26 mouse cellular contexts compared by ENCODE assay signal in the genomic region with DNA sequence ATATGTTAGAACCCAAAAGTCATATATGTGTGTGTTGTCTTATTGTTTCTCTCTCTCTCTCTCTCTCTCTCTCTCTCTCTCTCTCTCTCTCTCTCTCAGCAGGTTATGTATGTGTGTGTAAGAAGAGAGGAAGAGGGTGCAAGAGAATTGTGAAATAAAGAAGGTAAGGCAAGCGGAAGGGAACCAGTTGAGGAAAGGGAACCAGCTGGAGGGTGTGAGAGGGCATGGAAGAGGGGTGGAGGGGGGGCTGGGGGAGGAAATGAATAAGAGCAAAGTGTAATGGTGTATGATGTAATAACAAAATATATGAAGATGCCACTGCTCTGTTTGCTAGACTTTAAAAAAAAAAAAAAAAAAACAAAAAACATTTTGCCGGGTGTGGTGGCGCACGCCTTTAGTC. TPM values are rescaled to one million over a fixed set of nuclear protein-coding genes. Genes with fewer than 3 reads are reported as not detected.
DNase-seq lines count a peak whose midpoint lies in the region; ATAC-seq and TF ChIP-seq lines count a peak whose summit lies in the region.
"Had no signal": no experiment of that assay in that cellular context is flagged by ENCODE, and none has a peak within 500 bp of the region (broad histone marks: within the 10 kb centered on the region; RNA-seq: fewer than 3 reads in every experiment).

No protein-coding gene starts in this region.

- in situ Hi-C loops in CH12.LX (cut with MboI; ENCODE audit: low pct_ligation_motif_present, low pct_unique_long_range_greater_than_20kb, low sequenced_read_pairs): no loop called here

- H3K9ac ChIP-seq in CH12.LX (ENCODE audit: insufficient read depth, low read depth): peak overlapping the region; percentile 73
- H3K9ac ChIP-seq in kidney, embryonic 16.5 days (replicated peaks; ENCODE audit: low read length): no peak overlapping the region
- no peak overlapping the region for H3K9ac ChIP-seq in intestine, postnatal 0 days (ENCODE audit: low read depth, low read length)
- H3K9ac ChIP-seq in heart, embryonic 12.5 days: no peak overlapping the region
- H3K9ac ChIP-seq: forebrain, embryonic 13.5 days; heart, embryonic 13.5 days; hindbrain, embryonic 12.5 days had no signal

- ATAC-seq in common myeloid progenitor, adult 5-6 weeks (replicated peaks; ENCODE audit: low read depth, poor library complexity, severe bottlenecking): peak; percentile 20
- peak; percentile 58 for ATAC-seq in megakaryocyte progenitor cell, adult 5-6 weeks (replicated peaks; ENCODE audit: poor library complexity)
- no peak for ATAC-seq in kidney, embryonic 16.5 days (ENCODE audit: low FRiP score, low TSS enrichment)
- ATAC-seq in intestine, postnatal 0 days: no peak
- ATAC-seq in heart, embryonic 12.5 days (ENCODE audit: insufficient number of reproducible peaks, low FRiP score): no peak
- ATAC-seq: forebrain, embryonic 13.5 days; forebrain, embryonic 16.5 days; hindbrain, embryonic 16.5 days had no signal

- H3K79me2 ChIP-seq in CH12.LX (replicated peaks; ENCODE audit: control insufficient read depth, extremely low read depth, insufficient read depth, poor library complexity, severe bottlenecking) (peaks cover 84% of the 10 kb centered on the region), macrophage (ENCODE audit: inconsistent target) (peaks cover 95% of the 10 kb centered on the region)

- H3K4me2 ChIP-seq in CH12.LX (ENCODE audit: insufficient read depth, low read depth, poor library complexity, severe bottlenecking): peak overlapping the region; percentile 99
- H3K4me2 ChIP-seq in kidney, embryonic 16.5 days (replicated peaks; ENCODE audit: low read depth, low read length): no peak overlapping the region
- H3K4me2 ChIP-seq in intestine, postnatal 0 days (replicated peaks; ENCODE audit: low read depth): no peak overlapping the region
- no peak overlapping the region for H3K4me2 ChIP-seq in heart, embryonic 12.5 days
- H3K4me2 ChIP-seq: forebrain, embryonic 13.5 days; heart, embryonic 13.5 days; hindbrain, embryonic 12.5 days had no signal

- H3K4me1 ChIP-seq in CH12.LX (ENCODE audit: control insufficient read depth in 1 of 2, insufficient read depth in 2 of 2): peaks cover 22 to 93% of the 10 kb centered on the region in 2 experiments
- H3K4me1 ChIP-seq in kidney, embryonic 16.5 days (ENCODE audit: insufficient read depth, low read length): no peaks in the 10 kb centered on the region
- H3K4me1 ChIP-seq in intestine, postnatal 0 days (replicated peaks; ENCODE audit: control insufficient read depth, insufficient read depth, low read length): no peaks in the 10 kb centered on the region
- no peaks in the 10 kb centered on the region for H3K4me1 ChIP-seq in heart, embryonic 12.5 days (replicated peaks)
- H3K4me1 ChIP-seq: forebrain, embryonic 10.5 days; forebrain, embryonic 13.5 days; heart, embryonic 13.5 days; hindbrain, embryonic 12.5 days had no signal

- no peak for TF ChIP-seq RAD21 in CH12.LX (IDR thresholded peaks at IDR 0.05; ENCODE audit: low read depth, low read length)

- no peak for TF ChIP-seq POLR2A in CH12.LX (IDR thresholded peaks at IDR 0.05; ENCODE audit: low read depth, low read length)

- H3K36me3 ChIP-seq in CH12.LX (replicated peaks in 1 of 2; ENCODE audit: control insufficient read depth in 1 of 2, insufficient read depth in 1 of 2, low read length in 1 of 2) (peaks cover 37 to 60% of the 10 kb centered on the region in 2 experiments), macrophage (ENCODE audit: inconsistent target) (peaks cover 28% of the 10 kb centered on the region)
- H3K36me3 ChIP-seq in kidney, embryonic 16.5 days (ENCODE audit: insufficient read depth, low read length): no peaks in the 10 kb centered on the region
- H3K36me3 ChIP-seq in intestine, postnatal 0 days (ENCODE audit: control insufficient read depth, insufficient read depth): no peaks in the 10 kb centered on the region
- H3K36me3 ChIP-seq in heart, embryonic 12.5 days: no peaks in the 10 kb centered on the region
- H3K36me3 ChIP-seq: forebrain, embryonic 10.5 days; heart, embryonic 13.5 days; hindbrain, embryonic 12.5 days had no signal

- 65% methylated on average over 4 of the region's 4 CpGs for WGBS in macrophage (ENCODE audit: missing documents)
- 88% methylated on average over 4 of the region's 4 CpGs for WGBS in kidney, embryonic 16.5 days
- WGBS in intestine, postnatal 0 days: 85% methylated on average over 4 of the region's 4 CpGs
- WGBS in heart, embryonic 12.5 days: 86% methylated on average over 4 of the region's 4 CpGs

- no peaks in the 10 kb centered on the region for H3K27me3 ChIP-seq in CH12.LX (replicated peaks)
- no peaks in the 10 kb centered on the region for H3K27me3 ChIP-seq in kidney, embryonic 16.5 days (ENCODE audit: insufficient read depth, low read length)
- no peaks in the 10 kb centered on the region for H3K27me3 ChIP-seq in intestine, postnatal 0 days (replicated peaks; ENCODE audit: control insufficient read depth, insufficient read depth, low read length)
- no peaks in the 10 kb centered on the region for H3K27me3 ChIP-seq in heart, embryonic 12.5 days (replicated peaks)
- H3K27me3 ChIP-seq: forebrain, embryonic 13.5 days; heart, embryonic 13.5 days; hindbrain, embryonic 12.5 days had no signal

- no peak for TF ChIP-seq CTCF in CH12.LX (conservative IDR thresholded peaks at IDR 0.05 in 1 of 2, IDR thresholded peaks at IDR 0.05 in 1 of 2; ENCODE audit: low read depth in 2 of 2, low read length in 2 of 2)
- TF ChIP-seq CTCF in intestine, postnatal 0 days (IDR thresholded peaks at IDR 0.05; ENCODE audit: low read depth): no peak

- dilution Hi-C loops in CH12.LX (cut with MboI; ENCODE audit: extremely low pct_ligation_motif_present, extremely low pct_unique_long_range_greater_than_20kb, low sequenced_read_pairs): no loop called here

- H3K4me3 ChIP-seq in CH12.LX (replicated peaks in 1 of 3; ENCODE audit: low read depth in 2 of 3, low read length in 2 of 3, poor library complexity in 1 of 3) (no peak overlapping the region), macrophage (ENCODE audit: inconsistent target) (no peak overlapping the region)
- no peak overlapping the region for H3K4me3 ChIP-seq in kidney, embryonic 16.5 days (ENCODE audit: low read length)
- H3K4me3 ChIP-seq in intestine, postnatal 0 days (ENCODE audit: low read depth, low read length): no peak overlapping the region
- no peak overlapping the region for H3K4me3 ChIP-seq in heart, embryonic 12.5 days
- H3K4me3 ChIP-seq: forebrain, embryonic 10.5 days; forebrain, embryonic 13.5 days; gastrocnemius, adult 2 months; heart, embryonic 13.5 days; hindbrain, embryonic 12.5 days had no signal

- no peak for DNase-seq in CH12.LX (ENCODE audit: extremely low read depth)
- DNase-seq in kidney, adult 11 months: no peak
- DNase-seq: adrenal gland, adult 8-10 months; adrenal gland, postnatal 25 days; cerebellum, adult 11-12 months; cerebellum, adult 8-10 months; cerebellum, postnatal 10 days; cerebellum, postnatal 36 days; gastrocnemius, adult 2 months; gastrocnemius, postnatal 14 days; heart, adult 18-20 months; heart, postnatal 14 days; heart, postnatal 4 days had no signal

- no peaks in the 10 kb centered on the region for H3K9me3 ChIP-seq in CH12.LX (replicated peaks; ENCODE audit: low read length)
- no peaks in the 10 kb centered on the region for H3K9me3 ChIP-seq in kidney, embryonic 16.5 days (ENCODE audit: low read length)
- no peaks in the 10 kb centered on the region for H3K9me3 ChIP-seq in intestine, postnatal 0 days (ENCODE audit: control insufficient read depth)
- no peaks in the 10 kb centered on the region for H3K9me3 ChIP-seq in heart, embryonic 12.5 days (replicated peaks)
- H3K9me3 ChIP-seq: forebrain, embryonic 10.5 days; forebrain, embryonic 13.5 days; G1E; heart, embryonic 13.5 days; hindbrain, embryonic 12.5 days had no signal

- H3K27ac ChIP-seq in CH12.LX (ENCODE audit: insufficient read depth, low read depth): peak overlapping the region; percentile 85
- H3K27ac ChIP-seq in macrophage: peak overlapping the region; percentile 92
- H3K27ac ChIP-seq in kidney, embryonic 16.5 days (ENCODE audit: low read length): no peak overlapping the region
- H3K27ac ChIP-seq in intestine, postnatal 0 days (ENCODE audit: low read depth, low read length): no peak overlapping the region
- no peak overlapping the region for H3K27ac ChIP-seq in heart, embryonic 12.5 days (ENCODE audit: poor library complexity, severe bottlenecking)
- H3K27ac ChIP-seq: forebrain, embryonic 10.5 days; forebrain, embryonic 13.5 days; gastrocnemius, adult 2 months; heart, embryonic 13.5 days; hindbrain, embryonic 12.5 days had no signal

- no peak for TF ChIP-seq EP300 in CH12.LX (IDR thresholded peaks at IDR 0.05; ENCODE audit: low read length)

RNA-seq across cellular contexts. Expression of a gene that starts 48.2 kb away (rescaled TPM):
- total RNA-seq in CH12.LX (2012; rRNA removed): 5.8 and 7.0 TPM in 2 replicates
- 6.5 and 9.0 TPM in 2 replicates for total RNA-seq in CH12.LX (2014; rRNA removed)
- 10.3 and 11.1 TPM in 2 replicates for polyA plus RNA-seq in CH12.LX (2012; ENCODE audit: insufficient read length, low read depth)
- 9.1 and 14.3 TPM in 2 replicates for total RNA-seq in common myeloid progenitor, adult 5-6 weeks (2017)
- 1 to 10 TPM in 18 of 26 experiments, under 1 TPM in 8; 0.29 to 4.9 (median 1.5) TPM for total RNA-seq in macrophage (2018; cell fraction: chromatin; rRNA removed)
- 1 to 10 TPM in 3 of 26 experiments, under 1 TPM in 23; 0.05 to 1.2 (median 0.62) TPM for total RNA-seq in macrophage (2018; cell fraction: cytosol; rRNA removed)
- 10 to 100 TPM in 1 of 26 experiments, 1 to 10 TPM in 15, under 1 TPM in 9, not detected in 1; 0.42 to 14.2 (median 1.3) TPM for total RNA-seq in macrophage (2018; cell fraction: nucleus; rRNA removed)
- polyA plus RNA-seq in macrophage (2018): 0.65 to 2.4 TPM (median 0.70 TPM) in 3 replicates
- 7.6 and 12.7 TPM in 2 replicates for total RNA-seq in megakaryocyte progenitor cell, adult 5-6 weeks (2015)
- 8.1 and 10.3 TPM in 2 replicates for total RNA-seq in megakaryocyte progenitor cell, adult 5-6 weeks (2017)
- 1.1 and 1.6 TPM in 2 replicates for polyA plus RNA-seq in kidney, embryonic 16.5 days (2015; fragmentation: Nextera tagmentation; extraction: Ambion mirVana)
- polyA plus RNA-seq in intestine, postnatal 0 days (2015; fragmentation: Nextera tagmentation; extraction: Ambion mirVana): 0.17 and 0.25 TPM in 2 replicates
- polyA plus RNA-seq in heart, embryonic 12.5 days (2016; fragmentation: Nextera tagmentation; extraction: Ambion mirVana): 1.1 and 1.3 TPM in 2 replicates

RNA-seq across cellular contexts. Expression of a gene that starts 52.0 kb away (rescaled TPM):
- not detected in 2 replicates for total RNA-seq in CH12.LX (2012; rRNA removed)
- total RNA-seq in CH12.LX (2014; rRNA removed): not detected in 2 replicates
- polyA plus RNA-seq in CH12.LX (2012; ENCODE audit: insufficient read length, low read depth): not detected in 2 replicates
- total RNA-seq in common myeloid progenitor, adult 5-6 weeks (2017): 3.8 and 5.7 TPM in 2 replicates
- 100 to 1,000 TPM in 13 of 26 experiments, 10 to 100 TPM in 13; 22.6 to 546 (median 112) TPM for total RNA-seq in macrophage (2018; cell fraction: chromatin; rRNA removed)
- total RNA-seq in macrophage (2018; cell fraction: cytosol; rRNA removed): 100 to 1,000 TPM in 13 of 26 experiments, 10 to 100 TPM in 13; 26.2 to 266 (median 117) TPM
- 100 to 1,000 TPM in 14 of 26 experiments, 10 to 100 TPM in 12; 23.1 to 714 (median 147) TPM for total RNA-seq in macrophage (2018; cell fraction: nucleus; rRNA removed)
- polyA plus RNA-seq in macrophage (2018): 75.3 to 234 TPM (median 186 TPM) in 3 replicates
- total RNA-seq in megakaryocyte progenitor cell, adult 5-6 weeks (2015): 1.9 and 2.6 TPM in 2 replicates
- 0.12 and 1.3 TPM in 2 replicates for total RNA-seq in megakaryocyte progenitor cell, adult 5-6 weeks (2017)
- polyA plus RNA-seq in kidney, embryonic 16.5 days (2015; fragmentation: Nextera tagmentation; extraction: Ambion mirVana): 31.4 and 32.4 TPM in 2 replicates
- 12.2 and 12.4 TPM in 2 replicates for polyA plus RNA-seq in intestine, postnatal 0 days (2015; fragmentation: Nextera tagmentation; extraction: Ambion mirVana)
- 9.6 and 9.9 TPM in 2 replicates for polyA plus RNA-seq in heart, embryonic 12.5 days (2016; fragmentation: Nextera tagmentation; extraction: Ambion mirVana)
- polyA plus RNA-seq: G1E had no signal

RNA-seq across cellular contexts. Expression of a gene that starts 52.8 kb away (rescaled TPM):
- total RNA-seq in CH12.LX (2012; rRNA removed) (137 and 166 TPM in 2 replicates), CH12.LX (2014; rRNA removed) (354 and 376 TPM in 2 replicates)
- polyA plus RNA-seq in CH12.LX (2012; ENCODE audit: insufficient read length, low read depth) (223 and 229 TPM in 2 replicates), macrophage (2018) (380 to 752 TPM (median 430 TPM) in 3 replicates)
- 144 and 147 TPM in 2 replicates for total RNA-seq in common myeloid progenitor, adult 5-6 weeks (2017)
- 1,000 to 10,000 TPM in 12 of 26 experiments, 100 to 1,000 TPM in 14; 136 to 4,950 (median 890) TPM for total RNA-seq in macrophage (2018; cell fraction: chromatin; rRNA removed)
- total RNA-seq in macrophage (2018; cell fraction: cytosol; rRNA removed): 1,000 to 10,000 TPM in 10 of 26 experiments, 100 to 1,000 TPM in 16; 336 to 3,058 (median 806) TPM
- 1,000 to 10,000 TPM in 13 of 26 experiments, 100 to 1,000 TPM in 13; 238 to 4,489 (median 972) TPM for total RNA-seq in macrophage (2018; cell fraction: nucleus; rRNA removed)
- 26.6 and 31.3 TPM in 2 replicates for total RNA-seq in megakaryocyte progenitor cell, adult 5-6 weeks (2015)
- total RNA-seq in megakaryocyte progenitor cell, adult 5-6 weeks (2017): 28.4 and 31.3 TPM in 2 replicates
- polyA plus RNA-seq in kidney, embryonic 16.5 days (2015; fragmentation: Nextera tagmentation; extraction: Ambion mirVana): 1.6 TPM in 2 replicates
- polyA plus RNA-seq in intestine, postnatal 0 days (2015; fragmentation: Nextera tagmentation; extraction: Ambion mirVana): 1.3 and 1.4 TPM in 2 replicates
- polyA plus RNA-seq in heart, embryonic 12.5 days (2016; fragmentation: Nextera tagmentation; extraction: Ambion mirVana): 6.0 and 7.5 TPM in 2 replicates

Comparison
In these comparisons a context has a peak if more than half of its experiments do, and no peak if none do; other contexts are left out.
1. H3K27ac ChIP-seq: peak in CH12.LX (single experiment) and macrophage (single experiment); none in kidney, embryonic 16.5 days (single experiment), intestine, postnatal 0 days (single experiment) and heart, embryonic 12.5 days (single experiment).
2. ATAC-seq: peak in common myeloid progenitor, adult 5-6 weeks (single experiment) and megakaryocyte progenitor cell, adult 5-6 weeks (single experiment); none in kidney, embryonic 16.5 days (single experiment), intestine, postnatal 0 days (single experiment) and heart, embryonic 12.5 days (single experiment).
3. RNA of a gene that starts 52.0 kb away (polyA plus RNA-seq): 75.3 to 234 TPM in macrophage, 31.4 to 32.4 TPM in kidney, embryonic 16.5 days, 12.2 to 12.4 TPM in intestine, postnatal 0 days and 9.6 to 9.9 TPM in heart, embryonic 12.5 days; not detected in CH12.LX; every median in the first group is over 10 times any median in the second.
4. RNA of a gene that starts 52.8 kb away (polyA plus RNA-seq): 380 to 752 TPM in macrophage and 223 to 229 TPM in CH12.LX; 6.0 to 7.5 TPM in heart, embryonic 12.5 days, 1.6 TPM in kidney, embryonic 16.5 days and 1.3 to 1.4 TPM in intestine, postnatal 0 days; every median in the first group is over 10 times any median in the second.